Mouse (Mus musculus): ENCODE results near the gene Tnpo3.

DNA sequence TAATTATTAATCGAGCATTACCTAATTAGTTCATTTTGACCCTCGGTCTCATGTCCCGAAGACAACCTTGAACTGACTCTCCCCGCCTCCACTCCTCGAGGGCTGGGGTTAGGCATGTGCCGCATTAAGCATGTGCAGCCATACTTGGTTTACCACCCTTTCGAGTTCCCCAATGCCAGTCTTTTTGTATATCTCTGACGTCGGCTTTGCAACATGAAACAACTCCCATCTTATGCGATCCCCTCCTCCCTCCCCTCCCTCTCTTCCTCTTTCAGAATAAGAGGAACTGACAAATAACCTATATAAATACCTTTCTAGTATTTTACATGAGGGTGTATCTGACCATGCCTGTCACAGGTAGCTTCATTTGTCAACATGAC is 40.5 kb upstream of the Tnpo3 start:
- no peak for TF ChIP-seq EP300 (IDR thresholded peaks at IDR 0.05; ENCODE audit: insufficient read depth, low read depth, low read length)
- TF ChIP-seq CTCF (IDR thresholded peaks at IDR 0.05): no peak
